Mouse (Mus musculus): ENCODE measurements at regions not wholly inside any gene's neighbourhood (a gene's known extent, or its start where the extent isn't known, plus 50 kb on each side); places are given as distances from the start of the nearest gene placed in this dataset.
A peak's percentile ranks its signal among the peaks of the same experiment; 100 is the strongest.

- peak; percentile 54; the same call in 1 of the 2 replicates for ATAC-seq (ENCODE audit: insufficient number of reproducible peaks, low FRiP score, low TSS enrichment)
Observed at GRCm38 (mm10) chr14:25151485-25151884, 307.5 kb upstream of the Zmiz1 start.

- ATAC-seq (ENCODE audit: insufficient number of reproducible peaks, low FRiP score, low TSS enrichment), result no peak
Observed at GRCm38 (mm10) chr14:25153573-25153972, 305.4 kb upstream of the Zmiz1 start.

GRCm38 (mm10) chr14:25154180-25154579, 304.8 kb upstream of the Zmiz1 start:
- no peak for ATAC-seq (ENCODE audit: insufficient number of reproducible peaks, low FRiP score, low TSS enrichment)

- no peak for ATAC-seq (ENCODE audit: insufficient number of reproducible peaks, low FRiP score, low TSS enrichment)
Observed at GRCm38 (mm10) chr14:25155008-25155783, 303.8 kb upstream of the Zmiz1 start.

- ATAC-seq (ENCODE audit: insufficient number of reproducible peaks, low FRiP score, low TSS enrichment), result no peak
Observed at GRCm38 (mm10) chr14:25156171-25156570, 302.8 kb upstream of the Zmiz1 start.

- no peak for ATAC-seq (ENCODE audit: insufficient number of reproducible peaks, low FRiP score, low TSS enrichment)
Observed at GRCm38 (mm10) chr14:25161684-25162321, 297.2 kb upstream of the Zmiz1 start.

- ATAC-seq (ENCODE audit: insufficient number of reproducible peaks, low FRiP score, low TSS enrichment), result no peak
Observed at GRCm38 (mm10) chr14:25166217-25166616, 292.8 kb upstream of the Zmiz1 start.

- no peak for ATAC-seq (ENCODE audit: insufficient number of reproducible peaks, low FRiP score, low TSS enrichment)
Observed at GRCm38 (mm10) chr14:25167604-25168003, 291.4 kb upstream of the Zmiz1 start.

- no peak for ATAC-seq (ENCODE audit: insufficient number of reproducible peaks, low FRiP score, low TSS enrichment)
Observed at GRCm38 (mm10) chr14:25168310-25168709, 290.7 kb upstream of the Zmiz1 start.

- no peak for ATAC-seq (ENCODE audit: insufficient number of reproducible peaks, low FRiP score, low TSS enrichment)
Observed at GRCm38 (mm10) chr14:25173281-25173680, 285.7 kb upstream of the Zmiz1 start.

- ATAC-seq (ENCODE audit: insufficient number of reproducible peaks, low FRiP score, low TSS enrichment), result no peak
Observed at GRCm38 (mm10) chr14:25173873-25174272, 285.1 kb upstream of the Zmiz1 start.

GRCm38 (mm10) chr14:25174402-25174801, 284.6 kb upstream of the Zmiz1 start:
- ATAC-seq (ENCODE audit: insufficient number of reproducible peaks, low FRiP score, low TSS enrichment), result no peak

GRCm38 (mm10) chr14:25176206-25176605, 282.8 kb upstream of the Zmiz1 start:
- ATAC-seq (ENCODE audit: insufficient number of reproducible peaks, low FRiP score, low TSS enrichment), result no peak

- ATAC-seq (ENCODE audit: insufficient number of reproducible peaks, low FRiP score, low TSS enrichment), result no peak
Observed at GRCm38 (mm10) chr14:25180126-25180525, 278.9 kb upstream of the Zmiz1 start.

- ATAC-seq (ENCODE audit: insufficient number of reproducible peaks, low FRiP score, low TSS enrichment), result no peak
Observed at GRCm38 (mm10) chr14:25181406-25181805, 277.6 kb upstream of the Zmiz1 start.

GRCm38 (mm10) chr14:25184042-25184441, 274.9 kb upstream of the Zmiz1 start:
- no peak for ATAC-seq (ENCODE audit: insufficient number of reproducible peaks, low FRiP score, low TSS enrichment)

GRCm38 (mm10) chr14:25184875-25185274, 274.1 kb upstream of the Zmiz1 start:
- no peak for ATAC-seq (ENCODE audit: insufficient number of reproducible peaks, low FRiP score, low TSS enrichment)

- no peak for ATAC-seq (ENCODE audit: insufficient number of reproducible peaks, low FRiP score, low TSS enrichment)
Observed at GRCm38 (mm10) chr14:25185556-25185958, 273.4 kb upstream of the Zmiz1 start.

- ATAC-seq (ENCODE audit: insufficient number of reproducible peaks, low FRiP score, low TSS enrichment), result peak; percentile 71
Observed at GRCm38 (mm10) chr14:25185959-25186771, 272.8 kb upstream of the Zmiz1 start.

- ATAC-seq (ENCODE audit: insufficient number of reproducible peaks, low FRiP score, low TSS enrichment), result peak; percentile 37; the same call in 1 of the 2 replicates
Observed at GRCm38 (mm10) chr14:25187715-25188114, 271.3 kb upstream of the Zmiz1 start.

GRCm38 (mm10) chr14:25189256-25189655, 269.7 kb upstream of the Zmiz1 start:
- ATAC-seq (ENCODE audit: insufficient number of reproducible peaks, low FRiP score, low TSS enrichment), result no peak

Measured in cerebellum, adult (tissue).